Mouse (Mus musculus): ENCODE measurements at regions not wholly inside any gene's neighbourhood (a gene's known extent, or its start where the extent isn't known, plus 50 kb on each side); places are given as distances from the start of the nearest gene placed in this dataset.

DNA sequence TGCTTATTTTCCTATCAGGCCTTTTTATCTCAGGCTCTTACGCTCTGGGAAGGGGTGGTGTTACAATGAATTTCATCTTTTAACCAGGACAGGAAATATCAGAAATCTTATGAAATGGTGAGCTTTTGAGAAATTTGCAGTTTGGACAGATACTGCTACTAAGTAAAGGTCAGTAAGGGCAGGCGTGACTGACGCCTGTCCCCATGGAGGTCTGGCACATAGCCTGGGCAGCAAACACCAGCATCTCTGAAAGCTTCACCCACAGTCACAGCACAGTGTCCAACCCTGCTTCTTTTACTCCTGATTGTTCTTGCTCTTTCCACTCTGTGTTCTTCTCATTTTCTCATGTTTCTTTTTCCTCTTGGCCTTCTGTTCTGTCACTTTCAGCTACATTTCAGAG, 304.8 kb downstream of the Cetn3 start:
- TF ChIP-seq POLR2A (IDR thresholded peaks at IDR 0.05; ENCODE audit: extremely low read depth, insufficient read depth, low read length) (no peak), CTCF (IDR thresholded peaks at IDR 0.05; ENCODE audit: extremely low read depth, insufficient read depth, low read length) (no peak)

Measured in cortical plate, adult 2 months (tissue).